Mouse (Mus musculus): ENCODE results near the gene Mpg. TPM values are rescaled to one million over a fixed set of nuclear protein-coding genes. Genes with fewer than 3 reads are reported as not detected.

Mpg gene
- polyA plus RNA-seq (2015; fragmentation: Nextera tagmentation; extraction: Ambion mirVana) = 19.7 and 21.6 TPM in 2 replicates

DNA sequence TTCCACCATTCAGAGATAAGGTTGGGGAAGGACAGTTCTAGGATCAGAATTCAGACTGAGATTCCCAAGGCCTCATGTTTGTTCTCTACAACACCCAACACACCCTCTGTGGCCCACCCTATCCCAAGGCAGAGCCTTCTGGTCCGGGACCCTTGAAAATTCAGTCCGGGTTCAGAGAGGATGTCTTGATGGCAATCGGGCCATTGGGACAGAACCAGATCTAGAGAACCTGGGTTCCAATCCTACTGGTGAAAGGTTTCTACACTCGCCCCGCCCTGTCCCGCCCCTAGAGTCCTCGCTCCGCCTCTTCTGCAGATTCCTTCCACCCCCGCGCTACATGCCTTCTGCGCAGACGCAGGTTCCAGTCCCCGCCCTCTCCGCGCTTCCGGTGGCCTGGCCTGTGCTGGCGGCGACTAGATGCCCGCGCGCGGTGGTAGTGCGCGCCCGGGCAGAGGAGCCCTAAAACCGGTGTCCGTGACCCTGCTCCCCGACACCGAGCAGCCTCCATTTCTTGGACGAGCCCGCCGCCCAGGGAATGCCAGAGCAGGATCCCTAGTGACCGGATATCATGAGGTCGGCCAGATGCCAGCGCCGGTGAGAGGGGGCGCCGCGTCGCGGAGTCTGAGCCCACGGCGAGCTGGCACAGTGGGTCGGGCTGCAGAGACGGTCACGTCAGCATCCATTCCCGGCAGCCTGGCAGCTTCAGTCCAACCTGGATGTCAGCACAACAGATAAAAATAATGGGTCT lies at the start of gene Mpg:
Mpg (plus strand) TSS at position 382 of the 748 bp plus-strand sequence.
- Histone ChIP-seq H3K36me3 (peaks cover 34% of the 10 kb centered on the region), H3K4me1 (replicated peaks) (peaks cover 76% of the 10 kb centered on the region), H3K9me3 (replicated peaks) (no peaks in the 10 kb centered on the region), H3K27ac (peak within 1 kb of the TSS; percentile 84), H3K4me3 (replicated peaks) (peak within 1 kb of the TSS; percentile 84), H3K27me3 (peaks cover 46% of the 10 kb centered on the region), H3K4me2 (peak within 1 kb of the TSS; percentile 92), H3K9ac (peak within 1 kb of the TSS; percentile 95)
- ATAC-seq (ENCODE audit: low read depth) (peak; percentile 90), DNase-seq (peak; percentile 87)
- WGBS (ENCODE audit: insufficient replicate concordance) = 3% methylated on average over 47 of the region's 47 CpGs

- ATAC-seq (ENCODE audit: low read depth) = no peak
- H3K4me1 ChIP-seq (replicated peaks) = no peaks in the 10 kb centered on the region
- WGBS (ENCODE audit: insufficient replicate concordance) = 56% methylated on average over 1 of the region's 1 CpGs
These were observed 47.8 kb upstream of the Mpg start for GRCm38 (mm10) chr11:32178506-32178905.

DNA sequence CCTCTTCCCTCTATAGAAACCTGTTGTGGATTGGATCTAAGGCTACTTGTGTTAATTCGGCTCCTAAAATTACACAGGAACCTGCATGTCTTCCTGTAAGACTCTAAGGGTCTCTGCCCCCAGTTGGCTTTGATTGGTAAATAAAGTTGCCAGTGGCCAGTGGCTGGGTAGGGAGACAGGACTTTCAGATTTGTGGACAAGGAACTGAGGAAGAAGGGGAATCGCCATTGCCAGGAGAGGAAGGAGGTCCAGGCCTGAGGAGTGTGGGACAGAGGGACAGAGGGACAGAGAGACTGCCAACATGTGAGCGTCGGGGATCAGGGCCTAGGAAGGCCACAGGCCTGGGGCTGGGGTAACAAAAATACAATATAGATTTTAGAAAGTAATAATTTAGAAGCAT lies 45.1 kb upstream of the Mpg start:
- Histone ChIP-seq H3K36me3 (no peaks in the 10 kb centered on the region), H3K4me1 (replicated peaks) (no peaks in the 10 kb centered on the region), H3K4me2 (no peak overlapping the region), H3K4me3 (replicated peaks) (no peak overlapping the region), H3K9ac (no peak overlapping the region), H3K27ac (no peak overlapping the region), H3K9me3 (replicated peaks) (0 out of 2 replicates have a peak, but pooled peaks cover 3% of the 10 kb centered on the region), H3K27me3 (no peaks in the 10 kb centered on the region; the same call in 1 of the 2 replicates)
- DNase-seq = no peak
- no peak for ATAC-seq (ENCODE audit: low read depth)
- 69% methylated on average over 4 of the region's 4 CpGs for WGBS (ENCODE audit: insufficient replicate concordance)

More at GRCm38 (mm10) chr11:32178506-32178905, 47.8 kb upstream of the Mpg start:
- DNase-seq = no peak
- H3K4me3 ChIP-seq (replicated peaks) = no peak overlapping the region
- H3K9ac ChIP-seq = no peak overlapping the region
- no peak overlapping the region for H3K27ac ChIP-seq
- H3K36me3 ChIP-seq = no peaks in the 10 kb centered on the region
- H3K4me2 ChIP-seq = no peak overlapping the region
- 0 out of 2 replicates have a peak, but pooled peaks cover 3% of the 10 kb centered on the region for H3K9me3 ChIP-seq (replicated peaks)
- no peaks in the 10 kb centered on the region; the same call in 1 of the 2 replicates for H3K27me3 ChIP-seq

- Histone ChIP-seq H3K9ac (no peak overlapping the region), H3K4me1 (replicated peaks) (no peaks in the 10 kb centered on the region), H3K4me2 (no peak overlapping the region), H3K9me3 (replicated peaks) (0 out of 2 replicates have a peak, but pooled peaks cover 3% of the 10 kb centered on the region), H3K27me3 (no peaks in the 10 kb centered on the region; the same call in 1 of the 2 replicates), H3K4me3 (replicated peaks) (no peak overlapping the region), H3K36me3 (no peaks in the 10 kb centered on the region), H3K27ac (no peak overlapping the region)
- peak; percentile 54 for DNase-seq
- WGBS (ENCODE audit: insufficient replicate concordance) = 38% methylated on average over 25 of the region's 25 CpGs
- no peak for ATAC-seq (ENCODE audit: low read depth)
These were observed 44.1 kb upstream of the Mpg start for GRCm38 (mm10) chr11:32181973-32182868.

DNA sequence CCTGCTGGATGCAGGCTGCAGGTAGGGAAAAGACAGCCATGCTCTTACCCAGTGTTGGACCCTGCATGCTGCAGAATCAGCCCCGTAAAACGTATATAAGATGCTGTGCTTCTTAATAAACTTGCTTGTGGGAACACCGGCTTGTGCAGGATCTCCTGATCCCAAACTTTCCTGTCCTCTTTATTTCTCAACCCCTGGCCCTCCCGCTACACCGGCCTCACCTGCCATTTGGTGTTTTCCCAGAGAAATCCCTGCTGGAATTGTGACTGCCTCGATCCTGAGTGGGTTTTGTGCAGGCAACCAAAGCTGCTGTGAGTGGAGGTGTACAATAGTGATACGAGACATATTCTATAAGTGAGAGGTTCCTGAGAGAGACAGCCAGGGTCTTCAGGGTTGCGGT lies 41.8 kb upstream of the Mpg start:
- no peak overlapping the region for H3K27ac ChIP-seq
- no peak overlapping the region for H3K4me3 ChIP-seq (replicated peaks)
- no peaks in the 10 kb centered on the region for H3K4me1 ChIP-seq (replicated peaks)
- H3K27me3 ChIP-seq = no peaks in the 10 kb centered on the region; the same call in 1 of the 2 replicates
- ATAC-seq (ENCODE audit: low read depth) = no peak
- H3K9ac ChIP-seq = no peak overlapping the region
- no peaks in the 10 kb centered on the region for H3K36me3 ChIP-seq
- DNase-seq = no peak
- H3K4me2 ChIP-seq = no peak overlapping the region
- WGBS (ENCODE audit: insufficient replicate concordance) = 76% methylated on average over 8 of the region's 8 CpGs
- no peaks in the 10 kb centered on the region for H3K9me3 ChIP-seq (replicated peaks)

GRCm38 (mm10) chr11:32186031-32186430 lies 40.3 kb upstream of the Mpg start:
- ATAC-seq (ENCODE audit: low read depth) (no peak), DNase-seq (no peak)
- Histone ChIP-seq H3K4me2 (no peak overlapping the region), H3K9ac (no peak overlapping the region), H3K4me1 (replicated peaks) (no peaks in the 10 kb centered on the region), H3K36me3 (no peaks in the 10 kb centered on the region), H3K9me3 (replicated peaks) (no peaks in the 10 kb centered on the region), H3K27ac (no peak overlapping the region), H3K4me3 (replicated peaks) (no peak overlapping the region), H3K27me3 (no peaks in the 10 kb centered on the region; the same call in 1 of the 2 replicates)
- WGBS (ENCODE audit: insufficient replicate concordance) = 73% methylated on average over 3 of the region's 3 CpGs

GRCm38 (mm10) chr11:32187256-32187655 lies 39.0 kb upstream of the Mpg start:
- no peak for ATAC-seq (ENCODE audit: low read depth)
- H3K4me1 ChIP-seq (replicated peaks) = no peaks in the 10 kb centered on the region
- no peak for DNase-seq
- H3K9me3 ChIP-seq (replicated peaks) = no peaks in the 10 kb centered on the region
- no peak overlapping the region for H3K27ac ChIP-seq
- H3K36me3 ChIP-seq = no peaks in the 10 kb centered on the region
- H3K4me2 ChIP-seq = no peak overlapping the region
- H3K9ac ChIP-seq = no peak overlapping the region
- H3K27me3 ChIP-seq = no peaks in the 10 kb centered on the region
- no peak overlapping the region for H3K4me3 ChIP-seq (replicated peaks)
- 74% methylated on average over 4 of the region's 4 CpGs for WGBS (ENCODE audit: insufficient replicate concordance)

- WGBS (ENCODE audit: insufficient replicate concordance) = 78% methylated on average over 12 of the region's 12 CpGs
- H3K4me2 ChIP-seq = no peak overlapping the region
- ATAC-seq (ENCODE audit: low read depth) (no peak), DNase-seq (no peak)
- no peak overlapping the region for H3K27ac ChIP-seq
- H3K36me3 ChIP-seq = no peaks in the 10 kb centered on the region
- H3K4me1 ChIP-seq (replicated peaks) = no peaks in the 10 kb centered on the region
- H3K4me3 ChIP-seq (replicated peaks) = no peak overlapping the region
- no peaks in the 10 kb centered on the region for H3K9me3 ChIP-seq (replicated peaks)
- no peak overlapping the region for H3K9ac ChIP-seq
- no peaks in the 10 kb centered on the region for H3K27me3 ChIP-seq
These were observed 37.4 kb upstream of the Mpg start for GRCm38 (mm10) chr11:32188881-32189280.

- no peaks in the 10 kb centered on the region for H3K9me3 ChIP-seq (replicated peaks)
- no peak for ATAC-seq (ENCODE audit: low read depth)
These were observed 36.9 kb upstream of the Mpg start for GRCm38 (mm10) chr11:32189434-32189833.

GRCm38 (mm10) chr11:32190119-32190518 lies 36.2 kb upstream of the Mpg start:
- Histone ChIP-seq H3K4me2 (no peak overlapping the region), H3K36me3 (no peaks in the 10 kb centered on the region), H3K27ac (no peak overlapping the region), H3K9me3 (replicated peaks) (no peaks in the 10 kb centered on the region), H3K4me1 (replicated peaks) (no peaks in the 10 kb centered on the region), H3K27me3 (no peaks in the 10 kb centered on the region), H3K9ac (no peak overlapping the region), H3K4me3 (replicated peaks) (no peak overlapping the region)
- 76% methylated on average over 9 of the region's 9 CpGs for WGBS (ENCODE audit: insufficient replicate concordance)
- ATAC-seq (ENCODE audit: low read depth) = no peak
- DNase-seq = no peak

More at GRCm38 (mm10) chr11:32189434-32189833, 36.9 kb upstream of the Mpg start:
- Histone ChIP-seq H3K36me3 (no peaks in the 10 kb centered on the region), H3K4me2 (no peak overlapping the region), H3K9ac (no peak overlapping the region), H3K4me3 (replicated peaks) (no peak overlapping the region), H3K27me3 (no peaks in the 10 kb centered on the region), H3K27ac (no peak overlapping the region), H3K4me1 (replicated peaks) (no peaks in the 10 kb centered on the region)
- no peak for DNase-seq
- 78% methylated on average over 5 of the region's 5 CpGs for WGBS (ENCODE audit: insufficient replicate concordance)

- H3K4me1 ChIP-seq (replicated peaks) = peaks cover 3% of the 10 kb centered on the region
- no peaks in the 10 kb centered on the region for H3K9me3 ChIP-seq (replicated peaks)
- DNase-seq (no peak), ATAC-seq (ENCODE audit: low read depth) (no peak)
- no peaks in the 10 kb centered on the region for H3K36me3 ChIP-seq
- 77% methylated on average over 13 of the region's 13 CpGs for WGBS (ENCODE audit: insufficient replicate concordance)
- no peak overlapping the region for H3K27ac ChIP-seq
- no peaks in the 10 kb centered on the region for H3K27me3 ChIP-seq
- no peak overlapping the region for H3K4me3 ChIP-seq (replicated peaks)
- no peak overlapping the region for H3K9ac ChIP-seq
- H3K4me2 ChIP-seq = no peak overlapping the region
These were observed 35.6 kb upstream of the Mpg start for GRCm38 (mm10) chr11:32190603-32191110.
